Mouse (Mus musculus) splenic B cell, adult 2 months (primary cell): ENCODE results near the gene Mlst8.

Source experiments
- DNase-seq: peaks from one replicate; pipeline ENCODE4 v3.0.0-alpha.2; 2011; ENCODE audit warnings: low read depth, low spot score
- H3K27me3 ChIP-seq: 2 replicates; pipeline ENCODE4 v1.6.1; 2012; ENCODE audit warnings: mild to moderate bottlenecking, low read length, moderate library complexity, mixed read lengths; ENCODE audit not compliant: control insufficient read depth, poor library complexity, insufficient read depth, severe bottlenecking
- H3K36me3 ChIP-seq: 2 replicates; pipeline ENCODE4 v1.6.1; 2012; ENCODE audit warnings: mild to moderate bottlenecking, low read length, moderate library complexity, mixed read lengths; ENCODE audit not compliant: control insufficient read depth, poor library complexity, insufficient read depth, severe bottlenecking

Gene Mlst8

DNA sequence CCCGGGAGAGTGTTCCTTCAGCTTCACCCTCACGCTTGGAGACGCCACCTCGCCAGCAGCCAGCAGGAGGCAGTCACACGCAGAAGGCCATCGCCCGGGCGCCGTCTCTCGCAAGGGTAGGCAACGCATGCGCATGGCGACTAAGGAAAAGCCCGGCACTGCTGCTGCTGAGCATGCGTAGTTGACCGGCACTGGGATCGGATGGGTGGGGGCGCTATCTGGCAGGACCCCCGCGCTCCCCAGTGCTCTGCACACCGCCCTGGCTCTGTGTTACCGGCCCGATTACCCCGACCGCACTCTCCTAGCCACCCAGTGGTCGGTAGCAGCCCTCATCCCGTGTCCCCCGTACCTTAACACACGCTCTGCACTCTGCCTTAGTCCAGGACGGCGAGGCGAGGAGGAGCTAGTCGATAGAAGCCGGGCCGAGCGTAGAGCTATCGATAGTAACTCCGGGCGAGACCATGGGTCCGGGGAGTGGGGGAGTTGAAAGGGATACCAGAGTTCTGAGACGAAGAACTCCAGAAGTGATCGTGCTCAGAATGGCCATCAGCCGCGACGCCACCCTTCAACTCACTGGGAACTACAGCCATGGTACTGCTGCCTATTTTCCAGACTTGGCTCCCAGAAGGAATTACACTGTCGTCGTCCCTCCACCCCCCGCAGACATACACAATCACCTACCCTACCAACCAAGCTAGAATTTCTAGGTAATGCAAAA lies at the start of gene Mlst8:
Gene Mlst8 (minus strand): TSS at position 416 of the 718 bp plus-strand sequence.
- Histone ChIP-seq H3K27me3 (no peaks in the 10 kb centered on the region; the same call in 1 of the 2 replicates), H3K36me3 (peaks cover 8% of the 10 kb centered on the region)
- peak; percentile 97 for DNase-seq

DNA sequence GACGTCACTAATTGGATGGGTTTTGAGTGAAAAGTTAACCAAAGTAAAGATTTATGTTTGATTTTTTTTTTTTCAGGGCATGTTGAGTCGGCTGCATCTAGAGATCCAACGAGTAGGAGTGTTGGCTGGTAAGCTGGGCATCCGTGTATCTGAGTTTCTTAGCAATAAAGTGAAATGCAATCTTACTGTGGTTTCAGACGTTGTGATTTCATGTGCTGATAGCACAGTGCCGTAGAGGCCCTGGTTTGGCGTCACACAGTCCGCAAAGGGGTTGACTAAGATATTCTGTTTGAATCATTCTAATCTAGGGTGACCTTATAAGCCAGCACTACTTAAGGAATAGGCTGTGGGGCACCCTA lies 49.7 kb upstream of the Mlst8 start:
- no peak for DNase-seq
- H3K36me3 ChIP-seq: 0 out of 2 replicates have a peak, but pooled peaks cover 1% of the 10 kb centered on the region
- H3K27me3 ChIP-seq: no peaks in the 10 kb centered on the region

DNA sequence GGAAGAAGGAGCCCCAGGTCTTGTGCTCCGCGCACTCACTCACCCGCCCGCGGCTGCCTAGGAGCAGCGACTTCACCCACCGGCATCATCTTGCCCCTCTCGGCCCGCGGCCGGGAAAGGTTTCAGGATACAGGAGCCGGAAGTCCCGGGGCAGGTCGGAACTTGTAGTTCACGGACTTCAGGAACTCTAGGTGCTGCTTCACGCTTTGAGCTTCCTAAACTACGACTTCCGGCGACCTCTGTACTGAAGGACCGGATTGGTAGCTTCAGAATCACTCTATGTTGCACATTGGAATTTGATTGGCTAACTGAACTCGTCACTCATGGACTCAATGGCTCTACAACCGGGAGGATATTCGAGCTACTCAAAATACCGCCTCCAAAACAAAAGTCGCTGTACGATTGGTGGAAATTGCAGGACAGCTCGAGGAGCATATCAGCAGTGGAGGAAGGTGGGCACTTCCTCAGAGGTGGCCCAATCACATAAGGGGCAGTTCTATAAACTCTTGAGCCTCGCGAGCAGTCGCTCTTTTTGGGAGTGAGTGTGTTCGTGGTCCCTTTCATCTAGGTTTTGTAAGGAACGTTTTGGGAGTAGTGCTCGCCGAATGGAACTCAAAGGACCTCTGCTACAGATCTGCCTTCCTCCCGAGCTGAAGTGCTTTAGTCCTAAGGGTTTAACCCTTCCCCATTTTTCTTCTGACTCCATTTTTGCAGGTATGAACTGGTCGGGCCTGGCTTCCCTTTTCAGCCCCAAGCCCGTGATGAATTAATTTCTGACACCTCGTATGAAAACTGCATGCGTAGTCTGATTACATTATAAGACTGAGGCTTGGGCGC lies 49.1 kb upstream of the Mlst8 start, which contains the start of gene Traf7:
Gene Traf7 (minus strand): TSS at position 216 of the 837 bp plus-strand sequence.
- Histone ChIP-seq H3K36me3 (0 out of 2 replicates have a peak, but pooled peaks cover 1% of the 10 kb centered on the region), H3K27me3 (no peaks in the 10 kb centered on the region)
- DNase-seq: peak; percentile 99

DNA sequence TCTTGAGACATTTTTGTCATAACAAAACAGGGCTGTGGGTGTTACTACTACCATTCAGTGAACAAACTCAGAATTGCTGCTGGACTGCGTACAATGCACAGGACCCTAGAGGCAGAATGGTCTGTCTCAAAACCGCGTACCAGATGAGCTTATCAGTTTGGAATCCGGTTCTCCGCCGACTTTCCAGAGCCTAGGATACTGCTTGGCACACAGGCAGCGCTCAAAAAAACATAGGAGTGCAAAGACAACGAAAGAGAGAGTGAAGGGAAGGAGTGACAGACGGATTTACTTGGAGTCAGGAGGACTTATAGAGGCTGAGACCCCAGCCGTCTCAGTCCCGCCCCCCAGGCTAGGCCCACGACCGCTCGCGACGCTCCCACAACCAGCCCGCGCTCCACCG lies 48.4 kb upstream of the Mlst8 start:
- H3K36me3 ChIP-seq: 0 out of 2 replicates have a peak, but pooled peaks cover 1% of the 10 kb centered on the region
- no peak for DNase-seq
- no peaks in the 10 kb centered on the region for H3K27me3 ChIP-seq

DNA sequence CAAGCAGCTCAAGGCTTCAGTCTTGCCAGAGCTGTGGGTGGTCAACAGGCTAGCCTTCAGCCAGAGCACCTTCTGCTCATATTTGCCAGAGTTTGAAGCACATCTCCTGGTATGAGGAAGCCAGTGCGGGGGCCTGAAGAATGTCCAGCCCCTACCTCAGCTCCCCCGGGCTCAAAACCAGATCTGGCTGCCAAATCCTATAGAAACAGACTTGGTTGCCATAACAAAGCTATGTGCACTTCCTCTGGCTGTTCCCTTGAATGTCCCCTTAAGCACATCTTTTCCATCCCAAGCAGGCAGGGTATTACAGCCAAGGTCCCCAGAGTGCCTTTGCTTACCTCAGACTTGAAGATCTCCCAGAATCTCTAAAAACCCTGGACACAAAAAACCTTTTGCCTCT lies 45.9 kb upstream of the Mlst8 start:
- H3K36me3 ChIP-seq: no peaks in the 10 kb centered on the region
- no peaks in the 10 kb centered on the region for H3K27me3 ChIP-seq
- no peak for DNase-seq

DNA sequence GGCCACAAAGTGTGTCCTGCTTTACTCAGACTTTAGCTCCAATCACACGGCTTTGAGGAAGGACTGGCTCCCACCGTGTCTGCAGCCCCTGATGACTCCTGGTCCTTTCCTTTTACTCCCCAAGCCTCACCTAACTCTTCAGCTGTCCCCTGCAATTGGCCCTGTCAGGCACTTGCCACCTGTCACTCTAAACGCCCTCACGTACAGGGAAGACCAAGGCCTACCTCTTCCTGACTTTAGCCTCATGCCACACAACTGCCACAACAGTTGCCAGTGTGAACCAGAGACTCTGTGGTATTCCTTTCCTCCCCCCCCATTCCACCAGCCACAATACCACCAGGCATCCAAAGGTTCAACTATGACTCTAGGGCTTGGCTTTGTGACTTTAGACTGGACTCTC lies 41.6 kb upstream of the Mlst8 start:
- H3K36me3 ChIP-seq: no peaks in the 10 kb centered on the region; the same call in 1 of the 2 replicates
- no peak for DNase-seq
- no peaks in the 10 kb centered on the region for H3K27me3 ChIP-seq

DNA sequence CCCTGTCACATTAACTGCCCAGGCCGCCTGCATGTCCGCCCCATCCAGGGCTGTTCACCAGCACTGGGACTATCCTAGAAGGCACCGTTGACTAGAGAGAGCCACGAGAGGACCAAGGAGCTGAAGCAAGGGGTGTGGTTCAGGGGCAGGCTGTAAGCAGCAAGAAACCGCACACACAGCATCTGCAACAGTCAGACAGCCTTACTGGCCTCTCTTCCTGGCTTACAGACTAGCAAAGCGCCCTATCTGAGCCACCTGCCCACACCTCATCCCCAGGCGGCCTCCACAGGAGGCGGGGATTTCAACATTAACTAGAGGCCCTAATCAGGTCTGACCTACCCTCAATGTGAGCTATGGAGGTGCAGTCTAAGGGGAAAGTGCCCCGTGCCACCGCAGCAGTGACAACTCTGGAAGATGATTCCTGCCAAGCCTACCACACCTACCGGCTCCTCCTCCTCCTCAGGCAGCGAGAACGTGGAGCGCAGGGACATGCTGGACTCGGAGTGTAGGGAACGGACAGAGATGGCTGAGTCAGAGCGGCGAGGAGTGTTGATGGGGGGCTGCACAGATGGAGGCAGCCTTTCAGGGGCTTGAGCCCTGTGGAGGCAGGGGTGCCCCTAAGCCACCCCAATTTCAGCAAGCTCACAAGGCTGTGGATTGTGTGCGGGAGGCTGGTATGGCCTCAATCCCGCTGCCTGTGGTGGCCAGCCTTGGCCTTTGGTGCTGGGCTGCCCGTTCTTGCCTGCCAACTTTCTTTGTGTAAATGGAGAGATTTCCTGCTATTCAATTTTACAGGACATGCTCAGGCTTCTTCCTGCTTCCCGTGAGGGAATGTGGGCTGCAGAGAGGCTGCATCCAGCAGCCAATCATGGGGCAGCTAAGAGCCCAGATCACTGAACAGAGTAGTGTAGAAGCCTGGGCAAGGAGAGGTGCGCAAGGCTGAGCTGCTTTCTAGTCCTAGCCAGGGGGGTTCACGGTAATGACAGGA lies 35.7 kb upstream of the Mlst8 start:
- no peaks in the 10 kb centered on the region for H3K27me3 ChIP-seq

DNA sequence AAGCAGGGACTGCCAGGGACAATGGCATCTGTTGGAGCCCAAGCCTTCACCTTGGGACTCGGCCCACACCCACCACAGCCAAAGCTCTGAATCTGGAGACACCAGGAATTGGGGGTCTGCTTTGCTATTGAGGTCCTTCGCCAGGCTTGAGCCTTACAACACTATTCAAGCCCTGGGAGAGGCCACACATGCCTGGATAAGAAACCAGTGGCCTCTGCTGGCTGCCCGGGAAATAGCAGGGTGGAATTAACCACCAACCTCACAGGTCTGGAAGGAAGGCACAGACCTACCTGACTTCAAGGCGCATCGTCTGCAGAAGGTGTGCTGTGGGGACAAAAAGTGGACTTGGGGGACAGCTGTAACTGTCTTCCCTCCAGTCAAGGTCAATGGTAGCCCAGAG lies 34.7 kb upstream of the Mlst8 start:
- DNase-seq: peak; percentile 14
- Histone ChIP-seq H3K36me3 (peaks cover 7% of the 10 kb centered on the region; the same call in 1 of the 2 replicates), H3K27me3 (no peaks in the 10 kb centered on the region)

More for the DNA sequence above, 35.7 kb upstream of the Mlst8 start:
- no peak for DNase-seq
- peaks cover 4% of the 10 kb centered on the region; the same call in 1 of the 2 replicates for H3K36me3 ChIP-seq

DNA sequence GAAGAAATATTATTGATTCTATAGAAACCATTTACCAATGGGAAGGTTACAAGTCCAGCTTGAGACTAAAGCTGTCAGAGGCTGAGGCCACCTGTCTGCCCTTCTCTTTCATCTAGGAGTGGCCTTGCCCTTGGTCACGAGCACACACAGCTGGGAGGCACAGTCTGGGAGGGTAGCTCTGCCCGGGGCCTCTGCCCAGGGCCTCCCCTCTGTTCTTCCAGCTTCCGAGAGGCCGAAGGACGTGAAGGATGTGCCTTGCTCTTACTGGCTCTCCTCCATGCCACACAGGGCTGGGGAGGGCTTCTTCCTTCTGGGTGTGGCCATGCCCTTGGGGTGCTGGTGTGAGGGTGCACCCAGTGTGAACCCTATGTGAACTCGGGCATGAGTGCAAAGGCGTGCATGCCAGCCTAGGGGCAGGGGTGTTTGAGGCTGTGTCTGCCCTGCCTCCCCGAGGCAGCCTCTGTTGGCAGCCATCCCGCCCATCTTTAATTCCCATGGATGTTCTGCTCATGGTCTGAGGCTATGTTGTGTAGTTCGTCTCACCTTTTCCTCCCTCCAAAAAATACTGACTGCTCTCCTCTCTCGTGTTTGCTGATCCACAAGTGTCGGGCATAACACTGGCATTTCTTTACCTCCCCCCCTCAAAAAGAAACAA lies 29.1 kb upstream of the Mlst8 start:
- no peak for DNase-seq
- Histone ChIP-seq H3K27me3 (no peaks in the 10 kb centered on the region), H3K36me3 (peaks cover 4% of the 10 kb centered on the region; the same call in 1 of the 2 replicates)

DNA sequence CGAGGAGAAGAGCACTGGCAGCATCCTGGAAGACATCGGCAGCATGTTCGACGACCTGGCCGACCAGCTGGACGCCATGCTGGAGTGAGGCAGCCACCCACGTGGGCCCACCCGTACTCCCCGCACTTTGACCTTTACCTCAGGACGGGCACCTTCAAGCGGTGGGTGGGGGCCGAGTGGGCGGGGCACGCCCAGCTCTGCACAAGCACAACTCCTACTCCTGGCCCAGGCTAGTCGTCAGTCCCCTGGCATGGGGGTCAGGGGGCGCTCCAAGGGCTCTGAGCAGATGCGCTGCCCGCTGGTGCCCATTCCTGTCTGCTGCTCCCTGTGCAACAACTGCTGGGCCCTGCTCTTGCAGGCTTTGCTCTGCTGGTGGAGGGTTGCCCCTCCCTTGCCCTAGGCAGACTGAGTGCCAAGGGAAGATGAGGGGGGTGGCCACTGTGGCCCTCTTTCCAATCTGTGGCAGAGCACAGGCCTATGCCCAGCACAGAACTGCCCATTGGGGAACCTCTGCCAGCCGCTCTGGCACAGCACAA lies 28.3 kb upstream of the Mlst8 start:
- Histone ChIP-seq H3K27me3 (no peaks in the 10 kb centered on the region), H3K36me3 (peaks cover 4% of the 10 kb centered on the region; the same call in 1 of the 2 replicates)
- no peak for DNase-seq

DNA sequence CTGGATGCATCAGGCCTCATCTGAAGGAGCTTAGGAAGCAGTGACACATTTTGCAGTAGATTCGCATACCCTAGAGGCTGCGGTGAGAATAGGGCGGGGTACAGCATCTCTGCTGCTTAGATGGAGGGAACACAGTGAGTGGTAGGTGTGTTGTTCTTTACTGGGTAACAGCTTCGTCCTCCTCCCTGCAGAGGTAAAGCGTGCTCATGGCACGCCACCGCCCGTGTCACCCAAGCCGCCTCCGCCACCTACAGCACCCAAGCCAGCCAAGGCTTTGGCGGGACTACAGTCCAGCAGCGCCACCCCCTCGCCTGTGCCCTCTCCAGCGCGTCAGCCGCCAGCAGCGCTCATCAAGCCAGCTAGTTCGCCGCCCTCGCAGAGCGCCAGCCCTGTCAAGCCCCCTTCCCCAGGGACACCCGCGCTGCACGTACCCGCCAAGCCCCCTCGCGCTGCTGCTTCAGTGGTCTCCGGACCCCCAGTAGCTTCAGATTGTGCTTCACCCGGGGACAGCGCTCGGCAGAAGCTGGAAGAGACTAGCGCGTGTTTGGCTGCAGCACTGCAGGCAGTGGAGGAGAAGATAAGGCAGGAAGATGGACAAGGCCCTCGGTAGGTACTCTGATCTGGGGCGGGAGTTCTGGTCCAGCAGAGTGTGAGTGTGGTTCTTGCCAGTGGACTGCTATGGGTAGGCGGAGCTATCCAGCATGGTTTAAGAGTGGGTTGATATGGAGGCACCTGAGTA lies 27.6 kb upstream of the Mlst8 start:
- DNase-seq: no peak
- no peaks in the 10 kb centered on the region for H3K27me3 ChIP-seq

DNA sequence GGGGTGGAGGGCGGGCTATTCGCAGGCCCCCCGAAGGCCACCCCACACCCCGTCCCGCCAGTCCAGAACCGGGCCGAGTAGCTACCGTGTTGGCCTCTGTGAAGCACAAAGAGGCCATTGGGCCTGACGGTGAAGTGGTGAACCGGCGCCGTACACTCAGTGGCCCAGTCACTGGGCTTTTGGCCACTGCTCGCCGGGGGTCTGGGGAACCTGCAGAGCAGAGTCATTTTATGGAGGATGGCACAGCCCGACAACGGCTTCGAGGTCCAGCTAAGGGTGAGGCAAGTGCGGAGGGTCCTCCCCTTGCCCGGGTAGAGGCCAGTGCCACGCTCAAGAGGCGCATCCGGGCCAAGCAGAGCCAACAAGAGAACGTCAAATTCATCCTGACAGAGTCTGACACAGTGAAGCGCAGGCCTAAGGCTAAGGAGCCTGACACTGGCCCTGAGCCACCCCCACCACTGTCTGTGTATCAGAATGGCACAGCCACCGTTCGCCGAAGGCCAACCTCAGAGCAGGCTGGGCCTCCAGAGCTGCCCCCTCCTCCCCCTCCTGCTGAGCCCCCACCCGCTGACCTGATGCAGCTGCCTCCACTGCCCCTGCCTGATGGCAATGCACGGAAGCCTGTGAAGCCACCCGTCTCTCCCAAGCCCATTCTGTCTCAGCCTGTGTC lies 26.5 kb upstream of the Mlst8 start:
- no peak for DNase-seq
- peaks cover 4% of the 10 kb centered on the region; the same call in 1 of the 2 replicates for H3K36me3 ChIP-seq

More for the DNA sequence above, 27.6 kb upstream of the Mlst8 start:
- H3K36me3 ChIP-seq: peaks cover 4% of the 10 kb centered on the region; the same call in 1 of the 2 replicates

DNA sequence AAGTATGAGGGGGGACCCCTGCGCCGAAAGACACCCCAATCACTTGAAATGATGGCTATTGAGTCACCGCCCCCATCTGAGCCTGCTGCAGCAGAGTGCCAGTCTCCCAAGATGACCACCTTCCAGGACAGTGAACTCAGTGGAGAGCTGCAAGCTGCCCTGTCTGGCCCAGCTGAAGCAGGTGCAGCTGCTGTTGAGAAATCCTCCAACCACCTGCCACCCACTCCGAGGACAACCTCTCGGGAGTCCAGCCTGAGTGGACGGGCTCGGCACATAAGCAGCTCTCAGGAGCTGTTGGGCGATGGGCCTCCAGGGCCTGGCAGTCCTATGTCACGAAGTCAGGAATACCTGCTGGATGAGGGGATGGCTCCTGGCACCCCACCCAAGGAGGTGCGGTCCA lies 25.2 kb upstream of the Mlst8 start:
- no peak for DNase-seq
- no peaks in the 10 kb centered on the region for H3K36me3 ChIP-seq
- no peaks in the 10 kb centered on the region for H3K27me3 ChIP-seq

More for the DNA sequence above, 26.5 kb upstream of the Mlst8 start:
- no peaks in the 10 kb centered on the region for H3K27me3 ChIP-seq
